Mouse (Mus musculus) T-helper 17 cell (primary cell): ENCODE measurements at regions not wholly inside any gene's neighbourhood (a gene's known extent, or its start where the extent isn't known, plus 50 kb on each side); places are given as distances from the start of the nearest gene placed in this dataset.

Source experiments
- in situ Hi-C, 2 experiments: fragments of 300-600 bp; cut with MboI, MseI; formaldehyde crosslinking; loops; 1 replicate in 1 of 2; 2 replicates in 1 of 2; pipeline ENCODE4 v1.15.1; 2025; ENCODE audit warnings: high pct_unique_total_duplicates in 2 of 2

DNA sequence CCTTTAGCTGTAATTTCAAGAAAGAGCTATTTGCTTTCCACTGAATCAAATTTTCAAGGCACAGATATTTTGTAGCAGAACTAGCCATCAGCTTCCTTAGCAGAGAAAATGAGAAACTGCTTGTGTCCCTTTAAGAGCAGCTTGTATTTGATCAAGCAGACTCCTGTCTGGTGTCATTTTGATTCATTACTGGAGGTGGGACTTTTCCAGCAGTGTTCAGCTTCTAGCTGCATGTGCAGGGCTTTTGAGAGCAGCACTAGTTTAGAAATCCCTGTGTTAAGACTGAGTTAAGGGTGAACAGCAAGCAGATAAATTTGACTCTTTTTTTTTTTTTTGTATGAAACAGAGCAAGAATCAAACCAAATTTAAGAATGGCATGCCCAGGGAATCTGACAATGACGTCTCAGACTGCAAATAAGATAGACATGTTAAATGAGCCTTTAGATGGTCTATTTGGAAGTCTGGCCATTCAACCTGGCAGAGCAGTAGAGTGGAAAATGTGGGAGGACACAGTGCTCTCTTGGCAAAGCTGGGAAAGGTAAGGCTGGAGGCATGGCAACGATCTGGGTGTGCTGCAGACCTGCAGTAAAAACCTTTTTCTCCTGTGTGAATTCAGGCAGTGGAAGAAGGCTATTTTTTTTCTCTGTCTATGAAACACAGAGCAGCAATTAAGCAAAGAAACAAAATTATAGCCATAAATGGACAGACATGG lies 419.9 kb upstream of the Dmd start:
- in situ Hi-C loops: no loop called here

DNA sequence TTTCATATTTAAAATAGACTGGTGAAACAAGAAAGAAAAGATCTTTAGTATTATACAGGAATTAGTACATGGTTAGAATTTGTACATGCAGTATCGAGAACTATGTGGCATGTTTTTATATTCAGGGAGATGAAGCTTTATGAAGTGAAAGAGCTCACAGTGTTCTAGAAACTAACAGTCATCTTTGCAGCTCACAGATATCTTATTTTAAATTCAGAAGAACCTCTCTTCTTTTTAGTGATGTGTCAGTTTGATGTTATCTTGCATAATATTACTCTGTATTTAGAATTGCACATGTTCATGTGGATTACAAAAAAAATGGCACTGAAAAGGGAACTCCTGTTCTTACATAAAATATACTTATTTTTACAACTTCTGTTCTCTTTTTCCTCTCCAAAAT lies 377.1 kb upstream of the Dmd start:
- in situ Hi-C loops: loop anchor here in 1 of 2 experiments (25.0 kb wide), 1 partner anchor 1616 kb away; no protein-coding TSS in a partner anchor

DNA sequence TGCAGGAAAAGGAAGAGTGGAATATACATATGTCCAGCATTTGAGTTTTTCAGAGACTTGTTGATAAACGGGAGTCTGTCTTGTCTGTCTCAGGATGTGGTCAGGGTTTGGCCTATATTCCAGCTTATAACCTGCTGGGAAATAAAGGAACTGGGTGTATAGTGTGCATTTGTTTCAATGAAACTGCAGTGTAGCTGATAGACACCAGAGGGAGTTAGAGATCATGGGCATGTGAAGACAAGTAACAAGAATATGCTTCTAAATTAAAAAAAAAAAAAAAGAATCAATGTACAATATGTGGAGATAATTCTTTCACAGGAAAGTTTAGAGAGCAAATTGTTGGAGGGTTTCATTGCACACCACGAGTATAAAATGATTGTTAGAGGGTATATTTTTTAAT lies 335.3 kb upstream of the Dmd start:
- in situ Hi-C loops: loop anchor here in 1 of 2 experiments (10.0 kb wide), 1 partner anchor 1169 kb away; no protein-coding TSS in a partner anchor

DNA sequence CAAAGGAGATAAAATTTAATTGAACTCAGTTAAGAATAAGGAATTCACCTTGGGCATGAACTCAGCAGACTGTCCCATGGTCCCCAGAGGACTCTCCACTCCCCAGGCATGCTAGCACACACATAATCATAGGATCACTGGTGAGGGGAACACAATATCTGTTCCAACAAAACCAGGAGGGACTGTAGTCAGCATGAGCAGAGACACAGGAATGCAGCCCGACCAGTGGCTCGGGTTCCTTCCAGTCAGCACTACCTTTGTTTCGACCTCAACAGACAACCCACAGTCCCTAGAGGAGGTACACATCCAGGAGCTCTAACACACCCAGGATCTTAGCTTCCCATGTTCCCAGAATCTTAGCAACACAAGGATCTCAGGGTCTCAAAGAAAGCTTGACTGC lies 298.3 kb upstream of the Dmd start:
- in situ Hi-C loops: no loop called here
